Mouse (Mus musculus) urinary bladder, postnatal 0 days (tissue): ENCODE data around the gene Cyb561. TPM values are rescaled to one million over a fixed set of nuclear protein-coding genes. Genes with fewer than 3 reads are reported as not detected.

Experiments
- polyA plus RNA-seq: library from polyadenylated mRNA; unstranded; fragments of >200 nt; fragmentation: Nextera tagmentation; extraction: Ambion mirVana; gene quantifications from 2 replicates; pipeline ENCODE4 v1.2.1, GENCODE M21; 2015

The Cyb561 gene
- polyA plus RNA-seq = 28.5 and 28.6 TPM in 2 replicates

GRCm38 (mm10) chr11:105952911-105953386 is at the start of gene Cyb561:
Gene Cyb561, minus strand, starts transcription at chr11:105953336.

GRCm38 (mm10) chr11:105994375-105994774 is 41.2 kb upstream of the Cyb561 start, which contains the start of gene Ace3:
Gene Ace3, plus strand, starts transcription at chr11:105994675.

GRCm38 (mm10) chr11:105967741-105968574 is 14.8 kb upstream of the Cyb561 start, which contains the start of gene Ace:
Gene Ace, plus strand, starts transcription at chr11:105967945.

Other genes with a start within 250 kb of the Cyb561 start
- 2.3 TPM in 2 replicates for gene Ace, start 14.6 kb upstream of the Cyb561 start, polyA plus RNA-seq
- gene Ace3, start 41.3 kb upstream of the Cyb561 start, polyA plus RNA-seq = not detected in 2 replicates
- gene Kcnh6, start 54.8 kb upstream of the Cyb561 start, polyA plus RNA-seq = 0.07 TPM in 1 of 2 replicates, not detected in the other
- 21.1 and 23.4 TPM in 2 replicates for gene Dcaf7, start 83.5 kb upstream of the Cyb561 start, polyA plus RNA-seq
- 5.8 TPM in 2 replicates for gene Taco1, start 112.7 kb upstream of the Cyb561 start, polyA plus RNA-seq
- gene Map3k3, start 131.3 kb upstream of the Cyb561 start, polyA plus RNA-seq = 12.8 and 14.9 TPM in 2 replicates
- not detected in 2 replicates for gene Gm10840, start 207.5 kb upstream of the Cyb561 start, polyA plus RNA-seq
- 30.1 and 32.3 TPM in 2 replicates for gene Limd2, start 207.5 kb upstream of the Cyb561 start, polyA plus RNA-seq
- gene Strada, start 248.8 kb upstream of the Cyb561 start, polyA plus RNA-seq = 11.3 and 13.3 TPM in 2 replicates